Mouse (Mus musculus) brain, embryonic 14.5 days (tissue): ENCODE measurements at regions not wholly inside any gene's neighbourhood (a gene's known extent, or its start where the extent isn't known, plus 50 kb on each side); places are given as distances from the start of the nearest gene placed in this dataset.

Experiments used
- CTCF ChIP-seq: fragments of 200-500 bp; IDR thresholded peaks from 2 replicates; pipeline ENCODE4 v1.5.1; 2012; ENCODE audit warnings: inconsistent platforms, mild to moderate bottlenecking, moderate library complexity, borderline replicate concordance; ENCODE audit not compliant: insufficient read depth, insufficient read length; ENCODE audit errors: extremely low read depth
- POLR2A ChIP-seq: fragments of 200-500 bp; IDR thresholded peaks from 2 replicates; pipeline ENCODE4 v1.6.1; 2012; ENCODE audit warnings: mild to moderate bottlenecking, inconsistent platforms, borderline replicate concordance; ENCODE audit not compliant: poor library complexity, insufficient read depth, insufficient read length, severe bottlenecking; ENCODE audit errors: extremely low read depth

- TF ChIP-seq CTCF, result no peak
- TF ChIP-seq POLR2A, result no peak
Measured at GRCm38 (mm10) chr11:7944373-7944772, 720.0 kb downstream of the Tns3 start.
